Mouse (Mus musculus) 416B (cell line): ENCODE measurements at regions not wholly inside any gene's neighbourhood (a gene's known extent, or its start where the extent isn't known, plus 50 kb on each side); places are given as distances from the start of the nearest gene placed in this dataset.
A peak's percentile ranks its signal among the peaks of the same experiment; 100 is the strongest.

Experiments used
- DNase-seq: peaks from one replicate; pipeline ENCODE4 v3.0.0; 2011; ENCODE audit warnings: low read depth

DNA sequence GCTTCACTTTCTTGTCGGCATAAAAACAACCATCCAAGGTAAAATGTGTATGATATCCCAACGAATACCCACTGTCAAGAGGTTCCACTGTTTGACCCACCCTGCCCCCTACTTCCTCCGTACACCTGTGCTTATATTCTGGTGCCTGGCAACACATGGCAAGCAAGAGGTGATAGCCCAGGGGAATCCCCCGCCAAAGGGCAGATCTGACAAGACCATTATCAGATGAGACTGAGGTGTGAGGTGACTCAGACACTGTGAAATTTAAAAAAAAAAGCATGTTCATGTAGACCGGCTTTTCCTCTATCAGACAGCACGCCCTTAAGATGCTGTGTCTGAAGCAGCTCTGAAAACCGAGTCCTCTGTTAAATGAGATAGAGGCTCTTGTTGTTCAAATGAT lies 89.4 kb upstream of the Bach2 start:
- DNase-seq = no peak

DNA sequence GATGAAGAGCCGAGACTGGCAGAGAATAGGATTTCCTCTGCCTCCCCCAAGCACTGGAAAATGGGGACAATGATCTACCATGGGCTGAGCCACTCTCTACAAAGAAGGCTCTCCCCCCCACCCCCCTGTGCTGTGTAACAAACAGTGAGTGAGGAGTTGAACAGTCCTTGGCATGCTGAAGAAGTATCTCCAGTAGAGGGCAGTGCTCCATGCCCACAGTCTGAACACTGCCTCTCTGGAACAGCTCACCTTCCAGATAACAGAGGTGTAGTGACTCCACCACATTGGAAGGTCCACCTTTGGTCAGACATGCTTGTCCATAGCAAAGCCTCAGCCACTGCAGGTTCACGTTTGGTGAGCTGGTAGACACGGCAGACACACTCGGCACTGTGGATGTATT lies 85.2 kb upstream of the Bach2 start:
- peak; percentile 52 for DNase-seq

DNA sequence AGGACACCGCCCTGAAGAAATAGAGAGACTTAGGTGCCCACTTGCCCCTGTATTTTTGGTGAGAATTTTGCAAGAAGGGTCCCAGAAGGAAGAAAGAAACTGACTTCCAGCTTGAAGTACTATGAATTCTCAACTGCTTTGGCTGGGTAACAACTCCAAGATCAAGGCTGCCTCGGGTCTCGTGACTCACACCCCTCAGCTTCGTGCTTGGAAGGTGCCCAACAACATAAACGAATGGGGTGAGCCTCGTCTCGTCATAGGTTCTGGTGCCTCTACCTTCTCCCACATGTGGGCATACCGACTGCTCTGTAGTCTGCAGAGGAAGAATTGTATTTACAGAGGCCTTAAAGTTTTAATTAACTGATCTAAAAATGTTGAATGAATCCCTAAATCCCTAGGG lies 81.6 kb upstream of the Bach2 start:
- no peak for DNase-seq

DNA sequence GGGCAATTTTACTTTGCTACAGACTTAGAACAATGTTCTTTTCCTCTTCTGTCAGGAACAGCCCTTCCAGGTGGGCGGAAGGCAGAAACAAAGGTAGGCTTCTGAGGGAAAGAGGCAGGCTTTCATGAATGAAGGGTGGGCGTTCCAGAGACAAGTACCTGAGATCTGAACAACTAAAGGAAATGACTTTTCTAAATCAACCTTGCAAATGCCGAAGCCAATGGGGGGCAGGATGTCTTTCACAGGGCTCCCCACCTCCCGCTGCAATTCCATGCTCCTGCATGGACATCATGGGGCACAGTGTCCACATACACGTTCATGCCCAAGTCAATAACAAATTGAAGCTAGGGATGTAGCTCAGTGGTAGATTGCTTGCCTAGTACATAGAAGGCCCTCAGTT lies 80.2 kb upstream of the Bach2 start:
- no peak for DNase-seq

DNA sequence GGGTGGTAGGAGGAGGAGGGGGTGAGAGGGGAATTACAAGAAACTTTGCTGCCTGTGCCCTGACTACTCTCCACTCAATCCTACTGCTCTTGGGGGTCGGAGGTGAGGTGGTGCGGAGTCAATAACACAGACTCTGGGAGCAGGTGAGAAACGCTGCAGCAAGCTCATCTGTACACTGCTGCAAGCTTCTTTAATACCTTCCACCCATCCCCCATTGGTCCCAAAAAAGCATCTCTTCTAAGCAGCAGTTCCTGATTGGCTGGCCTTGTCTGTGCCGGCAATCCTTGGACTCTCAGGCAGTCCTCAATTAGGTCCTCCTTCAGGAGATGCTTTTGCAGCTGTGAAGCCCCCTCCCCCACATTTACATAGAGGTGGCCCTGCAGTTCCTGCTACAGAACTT lies 79.7 kb upstream of the Bach2 start:
- DNase-seq = no peak

DNA sequence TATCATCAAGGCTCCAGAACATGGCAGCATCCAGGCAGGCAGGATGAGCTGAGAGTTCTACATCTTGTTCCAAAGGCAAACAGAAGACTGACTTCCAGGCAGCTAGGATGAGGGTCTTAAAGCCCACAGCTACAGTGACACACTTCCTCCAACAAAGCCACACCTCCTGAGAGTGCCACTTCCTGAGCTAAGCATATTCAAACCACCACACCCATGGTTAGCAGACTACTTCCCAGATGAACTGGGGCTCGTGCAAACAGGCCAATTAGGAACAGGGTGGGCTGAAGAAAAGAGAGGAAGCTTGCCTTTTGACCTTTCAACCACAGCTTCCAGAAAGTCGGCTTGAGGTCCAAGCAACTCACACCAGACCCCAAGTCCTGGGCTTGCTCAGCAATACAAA lies 77.8 kb upstream of the Bach2 start:
- peak; percentile 42 for DNase-seq

DNA sequence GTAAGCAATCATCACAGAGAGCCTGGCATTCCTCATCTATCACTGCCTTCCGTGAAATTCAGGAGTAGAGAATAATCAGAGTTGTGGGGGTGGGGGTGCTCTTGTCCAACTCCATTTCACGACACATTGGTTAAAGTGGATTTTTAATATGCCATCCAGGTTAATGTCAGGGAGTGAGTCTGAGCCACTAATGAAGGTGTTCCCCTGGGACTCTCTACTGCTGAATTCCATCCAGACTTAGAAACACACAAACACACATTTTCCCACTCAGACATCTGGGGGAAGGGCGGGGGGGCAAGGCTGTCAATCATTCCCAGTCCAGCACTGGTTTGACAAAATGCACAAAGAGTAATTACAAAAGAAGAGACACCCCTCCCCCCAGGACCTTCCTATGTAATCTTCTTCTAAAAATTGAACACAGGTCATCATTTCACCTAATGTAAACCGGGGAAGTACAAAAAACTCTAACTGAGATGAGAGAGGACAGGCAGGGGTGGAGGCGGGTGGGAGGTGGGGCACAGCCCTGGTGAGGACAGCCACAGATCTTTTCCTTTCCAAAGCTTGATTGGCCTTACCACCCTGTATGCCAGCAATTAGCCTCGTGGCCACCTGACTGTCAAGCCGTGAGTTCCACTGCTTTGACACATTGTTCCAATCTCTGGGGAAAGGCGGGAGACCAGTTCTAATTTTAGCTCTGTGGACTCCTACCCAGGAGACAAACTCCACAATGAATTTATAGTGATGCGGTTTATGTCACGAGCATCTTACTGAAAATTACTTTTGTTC lies 76.5 kb upstream of the Bach2 start:
- DNase-seq = no peak

DNA sequence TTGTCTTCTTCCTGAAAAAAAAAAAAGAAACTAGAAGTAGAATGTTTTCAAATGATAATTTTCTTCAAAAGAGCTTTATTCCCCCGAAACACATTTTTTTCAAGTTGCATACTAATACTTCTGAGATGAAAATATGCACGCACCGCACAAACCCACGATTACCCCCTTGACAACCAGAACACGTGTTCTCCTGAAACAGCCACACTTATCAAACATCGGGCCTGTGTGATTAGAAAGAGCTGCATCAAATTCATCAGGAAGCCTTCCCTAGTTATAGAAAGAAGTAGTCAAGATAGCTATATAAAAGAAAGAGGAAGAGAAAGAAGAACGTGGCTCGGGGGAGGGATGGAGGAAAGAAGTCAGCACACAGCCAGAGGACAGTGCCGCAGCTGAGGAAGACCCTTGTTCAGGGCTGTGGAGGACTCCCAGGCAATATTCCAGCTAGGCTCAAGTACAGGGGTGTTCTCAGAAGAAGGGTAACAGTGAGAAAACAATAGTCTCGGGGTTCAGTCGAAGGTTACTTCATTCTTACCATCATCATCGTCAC lies 75.8 kb upstream of the Bach2 start:
- no peak for DNase-seq

DNA sequence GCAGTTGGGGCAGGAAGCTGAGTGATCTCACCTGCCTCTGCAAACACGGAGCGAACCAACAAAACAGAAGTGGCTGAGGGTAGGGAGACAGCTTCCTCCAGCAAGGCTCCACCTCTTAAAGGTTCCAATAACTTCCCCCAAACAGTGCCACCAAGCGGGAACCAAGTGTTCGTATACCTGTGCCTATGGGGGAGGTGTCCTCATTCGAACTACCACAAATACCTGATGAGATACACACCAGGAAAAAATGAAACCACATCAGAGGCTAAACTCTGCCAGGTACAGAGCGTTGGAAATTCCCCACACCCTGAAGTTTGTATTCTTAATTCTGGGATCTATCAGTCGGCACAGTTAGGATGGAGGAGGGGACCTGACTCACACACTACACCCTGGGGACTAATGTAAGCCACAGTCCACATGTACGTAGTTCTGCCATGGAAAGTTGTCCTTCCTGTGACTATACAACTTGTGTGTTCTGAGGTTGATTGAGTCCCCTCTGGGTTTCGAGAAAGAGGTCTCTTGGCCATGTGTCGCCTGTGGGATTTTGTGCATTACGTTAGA lies 74.4 kb upstream of the Bach2 start:
- no peak for DNase-seq

DNA sequence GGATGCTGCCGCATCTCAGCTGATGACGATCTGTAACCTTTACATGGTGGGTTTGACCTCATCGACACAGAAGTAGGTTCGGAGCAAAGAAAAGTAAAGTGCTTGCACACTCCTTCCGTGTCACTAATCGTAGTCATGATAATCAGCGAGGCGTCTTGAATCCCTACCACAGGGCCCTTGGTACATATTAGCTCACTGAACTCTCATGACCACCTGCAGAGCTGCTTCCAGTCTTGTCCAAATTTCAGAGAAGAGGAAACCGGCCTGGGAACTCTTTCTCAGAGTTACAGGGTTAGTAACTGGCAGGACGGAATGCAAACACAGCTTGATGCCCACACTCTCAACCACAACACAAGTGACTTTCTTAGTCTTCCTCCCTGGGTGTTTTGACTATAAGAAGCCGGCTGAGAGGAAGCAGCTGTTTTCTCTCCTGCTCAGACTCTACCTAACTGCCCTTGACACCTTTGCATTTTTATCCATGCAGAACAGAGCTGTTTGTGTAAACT lies 73.8 kb upstream of the Bach2 start:
- DNase-seq = no peak

DNA sequence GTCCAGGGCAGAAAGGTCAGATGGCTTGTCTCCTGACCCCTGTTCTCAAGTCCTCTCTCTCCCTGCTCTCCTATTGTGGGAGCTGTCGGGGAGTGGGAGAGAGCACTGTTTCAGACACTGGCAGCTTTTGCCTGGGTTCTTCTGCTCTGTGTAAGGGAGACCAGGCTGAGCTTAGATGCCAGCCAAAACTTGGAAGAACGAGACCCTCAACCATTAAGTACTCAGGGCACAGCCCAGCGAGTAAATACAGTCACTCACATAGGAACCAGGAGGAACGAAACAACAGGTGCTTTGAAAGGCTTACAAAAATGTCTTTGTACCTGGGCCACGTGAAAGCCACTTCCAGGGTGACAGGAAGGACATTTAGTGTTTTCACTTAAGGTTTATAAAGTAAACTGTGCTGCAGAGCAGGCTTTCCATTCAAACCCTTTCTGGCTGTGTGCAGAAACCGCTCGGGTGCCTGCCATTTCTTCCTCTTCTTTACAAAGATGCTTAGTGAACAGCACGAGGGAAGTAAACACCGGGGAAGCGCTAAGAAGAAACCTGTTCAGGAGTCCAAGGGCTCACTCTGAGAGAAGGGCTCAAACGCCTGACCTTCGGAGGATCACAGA lies 72.6 kb upstream of the Bach2 start:
- no peak for DNase-seq

DNA sequence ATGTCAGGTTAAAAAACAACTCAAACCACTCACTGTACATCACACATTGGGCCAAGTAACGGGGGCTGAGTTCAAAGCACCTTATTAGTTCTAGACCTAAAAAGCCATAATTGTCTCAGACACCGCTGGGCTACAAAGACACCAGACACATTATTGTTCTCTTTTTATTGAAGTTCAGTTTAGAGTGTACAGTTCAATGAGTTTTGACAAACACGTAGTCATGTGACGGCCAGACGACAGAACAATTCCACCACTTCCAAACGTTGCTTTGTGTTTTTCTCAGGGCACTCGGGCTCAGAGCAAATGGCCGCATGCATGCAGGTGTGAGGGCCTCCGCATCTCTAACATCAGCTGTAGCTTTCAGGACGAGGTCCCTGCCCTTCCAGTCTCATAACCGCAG lies 71.5 kb upstream of the Bach2 start:
- no peak for DNase-seq

DNA sequence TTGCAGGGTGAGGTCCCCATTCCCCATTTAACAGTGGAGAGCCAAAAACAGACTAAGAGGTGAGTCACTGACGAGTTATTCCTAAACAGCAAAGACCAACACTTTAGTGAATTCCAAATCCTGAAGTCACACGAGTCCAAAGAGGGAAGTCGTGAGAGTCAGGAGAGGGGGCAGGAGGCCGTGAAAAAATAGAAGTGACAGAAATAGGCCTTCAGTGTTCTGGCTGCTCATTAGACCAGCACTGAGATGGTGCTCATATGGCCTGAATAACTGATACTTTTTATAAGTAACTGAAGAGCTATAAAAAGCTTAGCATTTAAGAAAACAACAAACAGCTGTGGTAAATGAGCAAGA lies 68.5 kb upstream of the Bach2 start:
- DNase-seq = no peak

DNA sequence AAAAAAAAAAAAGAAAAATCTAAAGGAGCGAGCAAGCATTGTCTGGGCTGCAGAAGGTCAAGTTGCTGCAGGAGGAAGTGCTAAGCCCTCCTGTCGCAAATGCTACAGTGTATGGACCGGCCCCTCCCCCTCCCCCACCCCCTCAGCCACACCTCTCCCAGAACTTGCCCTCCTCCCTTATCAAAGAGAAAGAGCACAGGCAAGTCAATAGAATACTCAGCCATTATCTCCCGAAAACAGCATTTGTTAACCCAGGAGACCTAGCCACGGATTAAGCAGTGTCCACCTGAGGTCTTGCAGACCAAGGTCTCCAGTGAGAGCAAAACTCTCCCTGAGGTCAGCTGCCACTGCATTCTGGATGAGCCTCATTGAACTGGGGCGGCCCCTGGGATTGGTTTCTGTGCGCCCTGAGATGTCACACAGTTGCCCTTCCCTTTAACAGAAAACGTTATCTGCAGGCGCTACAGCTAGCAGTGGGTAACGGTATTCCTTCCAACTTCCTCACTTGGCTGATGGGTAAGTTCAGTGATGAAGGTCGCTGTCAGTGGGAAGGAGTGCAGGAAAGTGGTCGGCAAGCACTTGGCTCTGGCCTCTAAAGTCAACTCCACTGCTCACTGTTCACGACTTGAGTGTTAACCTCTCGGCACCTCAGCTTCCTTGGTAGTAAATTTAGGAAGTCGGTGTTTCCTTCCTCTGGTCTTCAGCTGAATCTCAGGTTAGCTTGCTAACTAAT lies 68.0 kb upstream of the Bach2 start:
- DNase-seq = peak; percentile 58

DNA sequence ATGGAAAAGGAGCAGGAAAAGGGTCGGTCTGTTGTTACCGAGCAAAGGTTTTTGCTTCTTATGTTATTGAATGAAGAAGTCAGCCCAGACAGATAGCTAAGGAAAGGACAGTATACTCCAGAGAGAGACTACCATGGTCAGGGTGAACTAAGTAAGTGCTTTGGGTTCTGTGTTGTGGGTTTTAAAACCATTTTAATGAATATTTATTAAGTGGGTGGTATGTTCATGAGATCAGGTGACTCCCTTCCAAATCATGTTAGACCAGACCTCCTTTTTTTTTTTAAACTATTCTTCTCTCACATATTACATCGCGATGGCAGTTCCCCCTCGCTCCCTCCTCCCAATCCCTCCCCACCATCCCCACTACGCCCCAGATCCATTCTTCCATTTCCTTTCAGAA lies 67.3 kb upstream of the Bach2 start:
- no peak for DNase-seq

DNA sequence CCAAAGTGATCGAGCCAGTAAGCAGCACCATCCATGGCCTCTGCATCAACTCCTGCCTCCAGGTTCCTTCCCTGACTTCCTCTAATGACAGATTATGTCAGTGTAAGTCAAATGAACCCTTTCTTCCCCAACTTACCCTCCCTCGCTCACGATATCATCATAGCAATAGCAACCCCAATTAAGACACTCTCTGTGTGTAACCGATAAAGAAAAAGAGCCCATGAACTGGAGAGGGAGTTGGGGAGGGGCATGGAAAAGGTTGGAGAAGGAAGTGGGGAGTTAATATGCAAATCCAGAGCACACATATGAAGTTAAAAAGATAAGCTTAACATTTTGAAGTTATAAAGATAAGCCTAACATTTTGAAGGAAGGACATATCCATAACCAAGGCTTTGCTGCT lies 65.6 kb upstream of the Bach2 start:
- DNase-seq = no peak

DNA sequence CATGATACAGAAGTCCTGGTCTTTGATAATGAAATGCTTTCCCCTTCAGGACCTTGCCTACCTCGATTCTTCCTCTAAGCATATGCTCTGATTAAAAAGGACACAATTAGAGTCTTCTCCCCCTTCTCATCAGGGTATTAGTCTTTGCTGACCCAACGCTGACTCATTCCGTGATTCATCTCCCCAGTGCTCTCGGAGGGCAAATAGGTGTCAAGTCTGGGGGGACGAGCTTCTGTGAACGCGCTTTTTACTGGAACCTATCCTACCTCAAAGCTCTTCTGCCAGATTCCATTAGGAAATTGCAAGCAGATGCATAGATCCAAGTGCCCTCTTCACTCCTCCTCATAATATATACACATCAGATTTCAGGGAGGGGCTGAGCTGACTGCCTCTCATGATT lies 63.8 kb upstream of the Bach2 start:
- peak; percentile 35 for DNase-seq

DNA sequence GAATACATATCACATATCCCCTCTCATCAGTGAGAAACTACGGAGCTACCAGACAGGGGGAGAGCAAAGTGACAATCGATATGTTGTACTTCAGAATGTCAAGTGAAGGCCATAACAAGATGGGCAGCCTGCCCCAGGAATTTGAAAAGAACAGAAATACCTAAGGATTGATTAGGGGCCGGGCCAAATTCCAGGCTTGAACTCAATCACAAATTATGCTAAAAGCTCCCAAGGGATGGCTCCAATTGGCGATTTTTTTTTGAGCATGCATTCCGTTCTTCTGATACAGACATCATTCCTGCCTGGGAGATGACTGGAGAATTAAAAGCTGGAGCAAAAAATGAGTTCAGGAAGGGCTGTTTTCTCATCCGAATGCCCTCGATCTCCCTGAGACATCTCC lies 63.4 kb upstream of the Bach2 start:
- DNase-seq = no peak

DNA sequence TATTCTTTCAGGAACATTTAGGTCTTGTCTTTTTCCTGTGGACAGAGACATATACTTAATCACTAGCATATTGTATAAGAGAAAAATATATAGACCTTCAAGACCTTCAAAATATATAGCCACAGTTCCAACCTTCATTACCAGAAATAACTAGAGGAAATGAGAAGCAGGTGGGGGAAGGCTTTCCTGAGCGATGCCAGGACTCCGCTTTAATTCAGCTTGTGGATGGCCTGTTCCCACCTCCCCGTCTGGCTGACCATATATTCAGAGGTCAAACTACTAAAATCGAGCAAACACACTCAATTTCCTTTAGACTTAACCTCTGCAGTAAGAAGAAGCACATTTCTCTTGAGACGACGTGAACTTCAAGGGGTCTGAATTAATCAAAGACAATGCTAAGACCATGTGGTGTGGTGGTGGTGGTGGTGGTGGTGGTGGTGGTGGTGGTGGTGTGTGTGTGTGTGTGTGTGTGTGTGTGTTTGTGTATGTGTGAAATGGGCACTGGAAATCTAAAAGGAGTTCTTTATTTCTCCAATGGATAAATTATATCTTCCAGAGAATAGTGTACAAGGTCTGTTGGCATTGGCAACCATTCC lies 62.7 kb upstream of the Bach2 start:
- no peak for DNase-seq

DNA sequence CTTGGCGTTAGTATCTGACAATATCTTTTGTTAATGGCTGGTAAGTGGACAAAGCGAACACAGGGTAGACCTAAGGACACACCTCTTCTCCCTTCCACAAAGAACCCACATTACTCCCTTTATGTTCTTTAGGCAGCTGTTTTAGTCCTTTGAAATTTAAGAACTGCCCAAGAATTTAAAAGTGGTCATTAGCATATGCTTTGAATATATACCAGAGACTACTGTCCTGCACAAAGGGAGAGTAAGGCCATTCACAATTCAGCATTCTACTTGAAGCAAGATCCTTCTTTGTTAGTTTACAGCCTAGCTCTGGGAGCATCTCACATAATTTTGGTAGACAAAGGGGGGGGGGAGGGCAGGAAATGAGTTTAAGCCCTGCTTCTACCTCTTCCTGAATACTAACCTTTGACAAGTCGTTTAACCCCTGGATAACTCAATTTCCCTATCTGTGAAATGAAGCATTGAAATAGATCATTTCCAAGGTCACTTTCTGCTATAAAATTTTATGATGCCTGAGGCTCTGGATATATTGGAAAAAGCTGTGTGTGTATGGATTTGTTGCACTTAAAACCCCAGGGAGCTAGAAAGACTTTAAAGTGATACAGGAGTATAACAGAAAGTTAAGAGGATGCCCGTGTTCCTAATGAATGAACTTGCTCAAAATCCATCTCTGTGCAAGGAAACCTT lies 62.0 kb upstream of the Bach2 start:
- DNase-seq = no peak

DNA sequence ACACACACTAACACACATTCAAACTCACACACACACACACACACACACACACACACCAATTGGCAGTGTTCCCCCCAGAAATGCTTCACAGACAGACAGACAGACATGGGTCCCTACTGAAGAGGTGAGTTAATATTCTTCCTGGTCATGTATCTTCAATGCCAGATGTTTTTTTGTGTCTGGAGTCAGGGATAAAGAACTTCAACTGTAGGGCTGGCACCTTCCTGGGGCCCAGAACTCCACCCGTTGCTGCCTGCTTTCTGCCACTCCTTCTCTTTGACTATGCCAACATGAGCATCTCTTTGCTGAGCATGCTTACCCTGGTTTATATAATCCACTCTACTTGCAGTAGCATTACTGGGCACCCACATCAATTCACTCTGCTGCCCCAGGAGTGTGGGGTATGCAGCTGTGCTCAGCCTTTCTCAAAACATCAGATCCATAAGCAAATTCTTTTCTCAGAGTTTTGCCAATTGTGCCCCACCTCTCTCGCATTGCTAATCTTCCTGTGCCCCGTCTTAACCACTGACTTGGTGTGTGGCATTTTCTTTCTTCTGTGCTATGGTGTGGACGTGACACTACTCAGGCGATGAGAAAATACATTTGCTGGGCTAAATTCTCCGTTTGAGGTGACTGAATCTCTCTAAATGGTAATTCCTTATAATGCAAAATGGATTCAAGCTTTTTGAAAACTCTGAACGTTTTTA lies 60.5 kb upstream of the Bach2 start:
- no peak for DNase-seq
